Mouse (Mus musculus) lung, postnatal 0 days (tissue): ENCODE measurements around the gene Ramp3.

ENCODE experiments used
- CTCF ChIP-seq: IDR thresholded peaks from 2 replicates; pipeline ENCODE4 v1.5.1; 2016; ENCODE audit warnings: antibody characterized with exemption, mild to moderate bottlenecking
- EP300 ChIP-seq: IDR thresholded peaks from 2 replicates; pipeline ENCODE4 v1.6.1; 2016; ENCODE audit warnings: antibody characterized with exemption, mild to moderate bottlenecking, control low read depth

DNA sequence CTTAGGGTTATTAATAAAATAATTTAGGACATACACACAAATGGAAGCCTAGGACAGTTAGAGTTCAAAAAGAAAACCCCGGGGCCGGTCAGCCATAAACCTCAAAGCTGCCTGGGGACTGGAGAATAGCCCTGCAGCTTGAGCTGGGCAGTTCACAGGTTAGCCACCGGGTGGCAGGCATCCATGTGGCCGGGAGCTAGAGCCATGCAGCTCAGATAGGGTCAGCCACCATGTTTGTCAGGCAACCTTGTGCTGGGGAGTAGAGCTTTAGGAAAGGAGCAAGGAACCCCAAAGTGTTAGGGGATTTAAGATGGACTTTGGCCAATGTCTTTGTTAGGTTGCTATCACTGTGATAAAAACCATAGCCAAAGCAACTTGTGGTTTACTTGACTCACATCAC is 29.8 kb upstream of the Ramp3 start:
- peak; percentile 73 for TF ChIP-seq CTCF
- no peak for TF ChIP-seq EP300
